Mouse (Mus musculus) forebrain, embryonic 14.5 days (tissue): ENCODE results near the gene Slc30a4. TPM values are rescaled to one million over a fixed set of nuclear protein-coding genes. Genes with fewer than 3 reads are reported as not detected.

Source experiments
- ATAC-seq: fragments of 200-750 bp; cut with Nextera tagmentation; 2 replicates; pipeline ENCODE4 v1.8.0; 2017; ENCODE audit warnings: mild to moderate bottlenecking, moderate library complexity
- DNase-seq: peaks from one replicate; pipeline ENCODE4 v3.0.0-alpha.2; 2015; ENCODE audit warnings: low spot score
- H3K27ac ChIP-seq: fragments of 300-500 bp; sonication (generic); 2 replicates; pipeline ENCODE4 v1.5.1; 2014; ENCODE audit warnings: low read depth, mild to moderate bottlenecking, control low read depth, low read length, moderate library complexity
- H3K27me3 ChIP-seq: fragments of 300-500 bp; sonication (generic); replicated peaks from 2 replicates; pipeline ENCODE4 v1.6.1; 2014; ENCODE audit warnings: low read length, control low read depth, mixed read lengths; ENCODE audit not compliant: control insufficient read depth, insufficient read depth
- H3K36me3 ChIP-seq: fragments of 300-500 bp; sonication (generic); 2 replicates; pipeline ENCODE4 v1.6.1; 2014; ENCODE audit warnings: low read length, control low read depth; ENCODE audit not compliant: control insufficient read depth, insufficient read depth
- H3K4me1 ChIP-seq: fragments of 300-500 bp; sonication (generic); 2 replicates; pipeline ENCODE4 v1.6.1; 2014; ENCODE audit warnings: antibody characterized with exemption, low read length, control low read depth; ENCODE audit not compliant: control insufficient read depth, insufficient read depth
- H3K4me2 ChIP-seq: fragments of 300-500 bp; sonication (generic); 2 replicates; pipeline ENCODE4 v1.6.1; 2014; ENCODE audit warnings: mild to moderate bottlenecking, control low read depth, low read length
- H3K4me3 ChIP-seq: fragments of 300-500 bp; sonication (generic); 2 replicates; pipeline ENCODE4 v1.5.1; 2014; ENCODE audit warnings: low read depth, low read length, control low read depth
- H3K9ac ChIP-seq: fragments of 300-500 bp; sonication (generic); 2 replicates; pipeline ENCODE4 v1.6.1; 2014; ENCODE audit warnings: mild to moderate bottlenecking, low read length, control low read depth, moderate library complexity
- H3K9me3 ChIP-seq: fragments of 300-500 bp; sonication (generic); replicated peaks from 2 replicates; pipeline ENCODE4 v1.6.1; 2016; ENCODE audit warnings: low read length, control low read depth, mixed read lengths; ENCODE audit not compliant: control insufficient read depth
- WGBS: fragments of 180-500 bp; shearing (Covaris S2); extraction: QIAGEN DNeasy Blood & Tissue Kit; methylation state at CpG from one replicate; pipeline ENCODE4 v1.1.7; 2014; 5-methylcytosine and 5-hydroxymethylcytosine counted together
- polyA plus RNA-seq: library from polyadenylated mRNA; unstranded; fragments of >200 nt; fragmentation: Nextera tagmentation; extraction: Ambion mirVana; gene quantifications from 2 replicates; pipeline ENCODE4 v1.2.1, GENCODE M21; 2014

The Slc30a4 gene
- polyA plus RNA-seq, 1 experiment from 2014 or later, result 9.8 TPM

- DNase-seq (no peak), ATAC-seq (no peak)
- H3K27ac ChIP-seq, result no peak overlapping the region
- H3K9me3 ChIP-seq, result no peaks in the 10 kb centered on the region
- no peaks in the 10 kb centered on the region for H3K27me3 ChIP-seq
- H3K4me1 ChIP-seq, result peaks cover 15% of the 10 kb centered on the region
- no peak overlapping the region for H3K4me3 ChIP-seq
- 86% methylated on average over 2 of the region's 2 CpGs for WGBS
- no peaks in the 10 kb centered on the region for H3K36me3 ChIP-seq
- H3K4me2 ChIP-seq, result no peak overlapping the region
- no peak overlapping the region for H3K9ac ChIP-seq
These were observed 4.9 kb downstream of the Slc30a4 start for GRCm38 (mm10) chr2:122697526-122697925.

- Histone ChIP-seq H3K9ac (no peak overlapping the region), H3K4me3 (no peak overlapping the region), H3K4me2 (no peak overlapping the region), H3K27me3 (no peaks in the 10 kb centered on the region), H3K9me3 (peaks cover 6% of the 10 kb centered on the region), H3K36me3 (peaks cover 4% of the 10 kb centered on the region; the same call in 1 of the 2 replicates), H3K27ac (no peak overlapping the region), H3K4me1 (no peaks in the 10 kb centered on the region)
- WGBS, result 79% methylated on average over 6 of the region's 6 CpGs
- ATAC-seq (no peak), DNase-seq (no peak)
These were observed 15.8 kb downstream of the Slc30a4 start for GRCm38 (mm10) chr2:122686665-122687064.

- Histone ChIP-seq H3K27me3 (no peaks in the 10 kb centered on the region), H3K9me3 (peaks cover 13% of the 10 kb centered on the region), H3K4me3 (no peak overlapping the region), H3K27ac (no peak overlapping the region), H3K4me2 (no peak overlapping the region), H3K36me3 (peaks cover 4% of the 10 kb centered on the region; the same call in 1 of the 2 replicates), H3K9ac (no peak overlapping the region), H3K4me1 (no peaks in the 10 kb centered on the region)
- WGBS, result 67% methylated on average over 1 of the region's 1 CpGs
- ATAC-seq (no peak), DNase-seq (peak; percentile 51)
These were observed 18.8 kb downstream of the Slc30a4 start for GRCm38 (mm10) chr2:122683641-122684040.

- Histone ChIP-seq H3K9me3 (peaks cover 13% of the 10 kb centered on the region), H3K4me1 (no peaks in the 10 kb centered on the region), H3K36me3 (peaks cover 4% of the 10 kb centered on the region; the same call in 1 of the 2 replicates), H3K27ac (no peak overlapping the region), H3K4me3 (no peak overlapping the region), H3K4me2 (no peak overlapping the region), H3K9ac (no peak overlapping the region), H3K27me3 (no peaks in the 10 kb centered on the region)
- DNase-seq, result no peak
- no peak for ATAC-seq
- WGBS, result 79% methylated on average over 2 of the region's 2 CpGs
These were observed 19.9 kb downstream of the Slc30a4 start for GRCm38 (mm10) chr2:122682520-122682919.

GRCm38 (mm10) chr2:122681379-122682137 lies 20.9 kb downstream of the Slc30a4 start:
- Histone ChIP-seq H3K36me3 (peaks cover 4% of the 10 kb centered on the region; the same call in 1 of the 2 replicates), H3K4me3 (no peak overlapping the region), H3K9me3 (peaks cover 13% of the 10 kb centered on the region), H3K27ac (no peak overlapping the region), H3K4me2 (no peak overlapping the region), H3K4me1 (no peaks in the 10 kb centered on the region), H3K9ac (no peak overlapping the region), H3K27me3 (no peaks in the 10 kb centered on the region)
- DNase-seq (no peak), ATAC-seq (no peak)
- WGBS, result 87% methylated on average over 5 of the region's 5 CpGs

- Histone ChIP-seq H3K36me3 (no peaks in the 10 kb centered on the region), H3K9ac (no peak overlapping the region), H3K4me2 (no peak overlapping the region), H3K4me3 (no peak overlapping the region), H3K9me3 (no peaks in the 10 kb centered on the region), H3K27me3 (no peaks in the 10 kb centered on the region), H3K27ac (no peak overlapping the region), H3K4me1 (no peaks in the 10 kb centered on the region)
- 97% methylated on average over 2 of the region's 2 CpGs for whole genome bisulfite sequencing
- ATAC-seq (no peak), DNase-seq (no peak)
These were observed 27.3 kb downstream of the Slc30a4 start for GRCm38 (mm10) chr2:122675126-122675525.

- H3K27ac ChIP-seq, result no peak overlapping the region
- no peaks in the 10 kb centered on the region for H3K27me3 ChIP-seq
- H3K9ac ChIP-seq, result no peak overlapping the region
- WGBS, result 77% methylated on average over 5 of the region's 5 CpGs
- DNase-seq (no peak), ATAC-seq (no peak)
- H3K4me2 ChIP-seq, result no peak overlapping the region
- no peaks in the 10 kb centered on the region for H3K9me3 ChIP-seq
- H3K4me1 ChIP-seq, result no peaks in the 10 kb centered on the region
- H3K36me3 ChIP-seq, result no peaks in the 10 kb centered on the region
- no peak overlapping the region for H3K4me3 ChIP-seq
These were observed 29.6 kb downstream of the Slc30a4 start for GRCm38 (mm10) chr2:122672841-122673240.

- no peak overlapping the region for H3K4me3 ChIP-seq
- H3K4me1 ChIP-seq, result no peaks in the 10 kb centered on the region
- DNase-seq (no peak), ATAC-seq (no peak)
- H3K27ac ChIP-seq, result no peak overlapping the region
- H3K27me3 ChIP-seq, result no peaks in the 10 kb centered on the region
- H3K36me3 ChIP-seq, result no peaks in the 10 kb centered on the region
- 77% methylated on average over 5 of the region's 5 CpGs for WGBS
- H3K9me3 ChIP-seq, result no peaks in the 10 kb centered on the region
- H3K9ac ChIP-seq, result no peak overlapping the region
- H3K4me2 ChIP-seq, result no peak overlapping the region
These were observed 30.7 kb downstream of the Slc30a4 start for GRCm38 (mm10) chr2:122671714-122672113.

GRCm38 (mm10) chr2:122667856-122668255 lies 34.6 kb downstream of the Slc30a4 start:
- no peaks in the 10 kb centered on the region for H3K36me3 ChIP-seq
- ATAC-seq (no peak), DNase-seq (peak; percentile 49)
- H3K4me2 ChIP-seq, result no peak overlapping the region
- WGBS, result 58% methylated on average over 5 of the region's 5 CpGs
- no peaks in the 10 kb centered on the region for H3K27me3 ChIP-seq
- no peak overlapping the region for H3K4me3 ChIP-seq
- no peaks in the 10 kb centered on the region for H3K4me1 ChIP-seq
- no peak overlapping the region for H3K9ac ChIP-seq
- H3K27ac ChIP-seq, result no peak overlapping the region
- H3K9me3 ChIP-seq, result no peaks in the 10 kb centered on the region
